Mouse (Mus musculus) testis, adult 2 months (tissue): ENCODE results near the gene Kalrn.

Experiments used
- CTCF ChIP-seq: fragments of 200-500 bp; IDR thresholded peaks from 2 replicates; pipeline ENCODE4 v1.5.1; 2012; ENCODE audit warnings: low read depth, mild to moderate bottlenecking, inconsistent platforms, low read length, moderate library complexity; ENCODE audit not compliant: control insufficient read depth, insufficient read depth, insufficient replicate concordance
- POLR2A ChIP-seq: fragments of 200-500 bp; IDR thresholded peaks from 2 replicates; pipeline ENCODE4 v1.6.1; 2012; ENCODE audit warnings: low read depth, mild to moderate bottlenecking, inconsistent platforms, low read length, moderate library complexity; ENCODE audit not compliant: control insufficient read depth

DNA sequence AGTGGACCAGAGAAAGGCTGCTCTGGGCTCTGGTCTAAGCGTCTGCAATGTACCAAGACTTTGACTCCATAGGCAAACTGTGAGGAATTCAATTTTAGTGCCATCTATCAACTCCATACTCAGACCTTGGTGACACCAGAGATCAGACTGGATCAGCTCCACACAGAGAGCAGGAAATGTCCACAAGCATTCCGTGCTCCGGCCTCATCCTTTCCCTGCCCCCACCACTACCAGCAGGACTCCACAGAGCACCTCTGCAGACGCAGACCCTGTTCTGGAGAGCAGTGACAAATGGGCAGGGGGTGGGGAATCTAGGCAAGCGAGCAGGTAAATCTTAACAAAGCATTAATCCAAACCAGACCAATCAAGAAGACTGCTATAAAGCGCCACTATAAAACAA, 15.4 kb downstream of the Kalrn start:
- no peak for TF ChIP-seq POLR2A
- no peak for TF ChIP-seq CTCF
